Mouse (Mus musculus): Measurements from ENCODE around the gene Polr1d. TPM values are rescaled to one million over a fixed set of nuclear protein-coding genes. Genes with fewer than 3 reads are reported as not detected.

The Polr1d gene
- polyA plus RNA-seq, 1 experiment from 2014 or later, result 148 TPM

- 79% methylated on average over 4 of the region's 4 CpGs for WGBS
- H3K27me3 ChIP-seq (ENCODE audit: control insufficient read depth, insufficient read depth, low read length), result no peaks in the 10 kb centered on the region
- H3K36me3 ChIP-seq (ENCODE audit: control insufficient read depth, insufficient read depth, low read length), result no peaks in the 10 kb centered on the region
- H3K27ac ChIP-seq (ENCODE audit: low read length), result no peak overlapping the region
- H3K4me3 ChIP-seq (ENCODE audit: low read depth, low read length), result no peak overlapping the region
- no peak overlapping the region for H3K9ac ChIP-seq (replicated peaks; ENCODE audit: low read depth, low read length)
- ATAC-seq (ENCODE audit: insufficient number of reproducible peaks, insufficient read depth, low FRiP score, low read depth), result no peak
- H3K4me2 ChIP-seq (replicated peaks; ENCODE audit: low read depth, low read length), result no peak overlapping the region
- H3K9me3 ChIP-seq (ENCODE audit: control insufficient read depth, low read depth, low read length), result no peaks in the 10 kb centered on the region
- no peaks in the 10 kb centered on the region for H3K4me1 ChIP-seq (ENCODE audit: control insufficient read depth, insufficient read depth, low read length)
Observed at GRCm38 (mm10) chr5:147127860-147128259, 51.0 kb downstream of the Polr1d start.

GRCm38 (mm10) chr5:147129484-147129883, 52.6 kb downstream of the Polr1d start:
- Histone ChIP-seq H3K27ac (ENCODE audit: low read length) (no peak overlapping the region), H3K4me1 (ENCODE audit: control insufficient read depth, insufficient read depth, low read length) (no peaks in the 10 kb centered on the region), H3K4me2 (replicated peaks; ENCODE audit: low read depth, low read length) (no peak overlapping the region), H3K4me3 (ENCODE audit: low read depth, low read length) (no peak overlapping the region), H3K9ac (replicated peaks; ENCODE audit: low read depth, low read length) (no peak overlapping the region), H3K9me3 (ENCODE audit: control insufficient read depth, low read depth, low read length) (no peaks in the 10 kb centered on the region), H3K36me3 (ENCODE audit: control insufficient read depth, insufficient read depth, low read length) (no peaks in the 10 kb centered on the region), H3K27me3 (ENCODE audit: control insufficient read depth, insufficient read depth, low read length) (no peaks in the 10 kb centered on the region)
- ATAC-seq (ENCODE audit: insufficient number of reproducible peaks, insufficient read depth, low FRiP score, low read depth), result no peak
- 85% methylated on average over 2 of the region's 2 CpGs for WGBS

GRCm38 (mm10) chr5:147131912-147132311, 55.1 kb downstream of the Polr1d start:
- Histone ChIP-seq H3K4me1 (ENCODE audit: control insufficient read depth, insufficient read depth, low read length) (no peaks in the 10 kb centered on the region), H3K9ac (replicated peaks; ENCODE audit: low read depth, low read length) (no peak overlapping the region), H3K9me3 (ENCODE audit: control insufficient read depth, low read depth, low read length) (no peaks in the 10 kb centered on the region), H3K27ac (ENCODE audit: low read length) (no peak overlapping the region), H3K4me2 (replicated peaks; ENCODE audit: low read depth, low read length) (no peak overlapping the region), H3K27me3 (ENCODE audit: control insufficient read depth, insufficient read depth, low read length) (no peaks in the 10 kb centered on the region), H3K4me3 (ENCODE audit: low read depth, low read length) (no peak overlapping the region), H3K36me3 (ENCODE audit: control insufficient read depth, insufficient read depth, low read length) (no peaks in the 10 kb centered on the region)
- no peak for ATAC-seq (ENCODE audit: insufficient number of reproducible peaks, insufficient read depth, low FRiP score, low read depth)
- 81% methylated on average over 4 of the region's 4 CpGs for WGBS

- 10% methylated on average over 17 of the region's 17 CpGs for WGBS
- H3K27me3 ChIP-seq (ENCODE audit: control insufficient read depth, insufficient read depth, low read length), result no peaks in the 10 kb centered on the region
- H3K4me2 ChIP-seq (replicated peaks; ENCODE audit: low read depth, low read length), result peak overlapping the region; percentile 41
- no peak overlapping the region for H3K9ac ChIP-seq (replicated peaks; ENCODE audit: low read depth, low read length)
- no peaks in the 10 kb centered on the region for H3K9me3 ChIP-seq (ENCODE audit: control insufficient read depth, low read depth, low read length)
- no peak overlapping the region for H3K27ac ChIP-seq (ENCODE audit: low read length)
- no peak for ATAC-seq (ENCODE audit: insufficient number of reproducible peaks, insufficient read depth, low FRiP score, low read depth)
- H3K4me3 ChIP-seq (ENCODE audit: low read depth, low read length), result no peak overlapping the region
- no peaks in the 10 kb centered on the region for H3K4me1 ChIP-seq (ENCODE audit: control insufficient read depth, insufficient read depth, low read length)
- no peaks in the 10 kb centered on the region for H3K36me3 ChIP-seq (ENCODE audit: control insufficient read depth, insufficient read depth, low read length)
Observed at GRCm38 (mm10) chr5:147133662-147134061, 56.8 kb downstream of the Polr1d start.

GRCm38 (mm10) chr5:147134341-147135088, 57.7 kb downstream of the Polr1d start:
- no peaks in the 10 kb centered on the region for H3K27me3 ChIP-seq (ENCODE audit: control insufficient read depth, insufficient read depth, low read length)
- no peak overlapping the region for H3K9ac ChIP-seq (replicated peaks; ENCODE audit: low read depth, low read length)
- H3K27ac ChIP-seq (ENCODE audit: low read length), result no peak overlapping the region
- H3K4me2 ChIP-seq (replicated peaks; ENCODE audit: low read depth, low read length), result no peak overlapping the region
- ATAC-seq (ENCODE audit: insufficient number of reproducible peaks, insufficient read depth, low FRiP score, low read depth), result no peak
- 31% methylated on average over 8 of the region's 8 CpGs for WGBS
- H3K9me3 ChIP-seq (ENCODE audit: control insufficient read depth, low read depth, low read length), result no peaks in the 10 kb centered on the region
- H3K4me1 ChIP-seq (ENCODE audit: control insufficient read depth, insufficient read depth, low read length), result no peaks in the 10 kb centered on the region
- H3K36me3 ChIP-seq (ENCODE audit: control insufficient read depth, insufficient read depth, low read length), result no peaks in the 10 kb centered on the region
- H3K4me3 ChIP-seq (ENCODE audit: low read depth, low read length), result no peak overlapping the region

GRCm38 (mm10) chr5:147135089-147135446, 58.2 kb downstream of the Polr1d start:
- WGBS, result 86% methylated on average over 3 of the region's 3 CpGs

GRCm38 (mm10) chr5:147135994-147136393, 59.1 kb downstream of the Polr1d start:
- H3K4me3 ChIP-seq (ENCODE audit: low read depth, low read length), result no peak overlapping the region
- 59% methylated on average over 13 of the region's 13 CpGs for WGBS
- no peak for ATAC-seq (ENCODE audit: insufficient number of reproducible peaks, insufficient read depth, low FRiP score, low read depth)

More at GRCm38 (mm10) chr5:147135089-147135446, 58.2 kb downstream of the Polr1d start:
- Histone ChIP-seq H3K4me1 (ENCODE audit: control insufficient read depth, insufficient read depth, low read length) (no peaks in the 10 kb centered on the region), H3K9me3 (ENCODE audit: control insufficient read depth, low read depth, low read length) (no peaks in the 10 kb centered on the region), H3K4me3 (ENCODE audit: low read depth, low read length) (no peak overlapping the region), H3K9ac (replicated peaks; ENCODE audit: low read depth, low read length) (no peak overlapping the region), H3K4me2 (replicated peaks; ENCODE audit: low read depth, low read length) (no peak overlapping the region), H3K36me3 (ENCODE audit: control insufficient read depth, insufficient read depth, low read length) (no peaks in the 10 kb centered on the region), H3K27me3 (ENCODE audit: control insufficient read depth, insufficient read depth, low read length) (no peaks in the 10 kb centered on the region), H3K27ac (ENCODE audit: low read length) (no peak overlapping the region)
- no peak for ATAC-seq (ENCODE audit: insufficient number of reproducible peaks, insufficient read depth, low FRiP score, low read depth)

GRCm38 (mm10) chr5:147147340-147147739, 70.5 kb downstream of the Polr1d start:
- no peak overlapping the region for H3K4me2 ChIP-seq (replicated peaks; ENCODE audit: low read depth, low read length)
- H3K9me3 ChIP-seq (ENCODE audit: control insufficient read depth, low read depth, low read length), result peaks cover 3% of the 10 kb centered on the region; the same call in 1 of the 2 replicates
- no peaks in the 10 kb centered on the region for H3K27me3 ChIP-seq (ENCODE audit: control insufficient read depth, insufficient read depth, low read length)
- H3K36me3 ChIP-seq (ENCODE audit: control insufficient read depth, insufficient read depth, low read length), result no peaks in the 10 kb centered on the region
- no peaks in the 10 kb centered on the region for H3K4me1 ChIP-seq (ENCODE audit: control insufficient read depth, insufficient read depth, low read length)
- H3K4me3 ChIP-seq (ENCODE audit: low read depth, low read length), result no peak overlapping the region
- no peak for ATAC-seq (ENCODE audit: insufficient number of reproducible peaks, insufficient read depth, low FRiP score, low read depth)
- H3K27ac ChIP-seq (ENCODE audit: low read length), result no peak overlapping the region
- H3K9ac ChIP-seq (replicated peaks; ENCODE audit: low read depth, low read length), result no peak overlapping the region

More at GRCm38 (mm10) chr5:147135994-147136393, 59.1 kb downstream of the Polr1d start:
- no peaks in the 10 kb centered on the region for H3K4me1 ChIP-seq (ENCODE audit: control insufficient read depth, insufficient read depth, low read length)
- H3K27me3 ChIP-seq (ENCODE audit: control insufficient read depth, insufficient read depth, low read length), result no peaks in the 10 kb centered on the region
- H3K9ac ChIP-seq (replicated peaks; ENCODE audit: low read depth, low read length), result no peak overlapping the region
- H3K27ac ChIP-seq (ENCODE audit: low read length), result no peak overlapping the region
- H3K4me2 ChIP-seq (replicated peaks; ENCODE audit: low read depth, low read length), result no peak overlapping the region
- no peaks in the 10 kb centered on the region for H3K36me3 ChIP-seq (ENCODE audit: control insufficient read depth, insufficient read depth, low read length)
- no peaks in the 10 kb centered on the region for H3K9me3 ChIP-seq (ENCODE audit: control insufficient read depth, low read depth, low read length)
